Mouse (Mus musculus): Measurements from ENCODE around the gene Fap.

Fap gene

DNA sequence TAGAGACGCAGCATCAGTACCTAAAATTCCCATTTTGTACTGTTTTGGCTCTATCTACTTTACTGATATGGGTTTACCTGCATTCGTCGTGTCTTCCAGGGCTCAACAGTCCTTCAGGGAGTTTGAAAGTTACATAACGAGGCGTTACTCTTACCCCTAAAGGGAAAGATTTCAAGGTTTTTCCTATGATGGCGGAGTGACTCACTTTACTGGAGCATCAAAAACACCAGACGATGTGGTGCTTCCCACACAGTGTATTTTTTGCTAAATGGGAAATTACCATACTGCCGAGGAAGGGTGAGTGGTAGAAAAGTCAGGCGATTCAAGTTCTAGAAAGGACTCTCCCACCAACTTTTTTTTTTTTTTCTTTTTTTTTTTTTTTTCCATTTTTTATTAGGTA is 47.5 kb downstream of the Fap start:
- no peak for DNase-seq (ENCODE audit: low spot score)

DNA sequence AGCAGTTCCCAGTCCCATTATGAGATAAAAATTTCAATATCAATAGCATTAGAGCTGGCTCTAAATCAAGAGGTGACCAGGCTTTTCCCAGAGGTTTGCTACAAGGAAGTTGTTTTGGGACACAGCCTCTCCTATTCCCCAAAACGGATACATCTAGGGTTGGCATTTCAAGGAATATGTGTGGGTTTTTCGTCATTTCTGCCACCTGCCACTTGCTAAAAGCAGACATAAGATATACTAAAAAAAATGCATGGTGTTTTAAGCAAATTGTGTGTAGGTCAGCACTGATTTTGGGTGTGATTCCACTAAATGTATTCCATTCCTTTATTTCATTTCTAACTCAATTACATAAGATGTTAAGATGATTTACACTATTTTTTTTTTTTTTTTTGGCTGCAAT is 56.1 kb downstream of the Fap start:
- no peak for DNase-seq (ENCODE audit: low spot score)

DNA sequence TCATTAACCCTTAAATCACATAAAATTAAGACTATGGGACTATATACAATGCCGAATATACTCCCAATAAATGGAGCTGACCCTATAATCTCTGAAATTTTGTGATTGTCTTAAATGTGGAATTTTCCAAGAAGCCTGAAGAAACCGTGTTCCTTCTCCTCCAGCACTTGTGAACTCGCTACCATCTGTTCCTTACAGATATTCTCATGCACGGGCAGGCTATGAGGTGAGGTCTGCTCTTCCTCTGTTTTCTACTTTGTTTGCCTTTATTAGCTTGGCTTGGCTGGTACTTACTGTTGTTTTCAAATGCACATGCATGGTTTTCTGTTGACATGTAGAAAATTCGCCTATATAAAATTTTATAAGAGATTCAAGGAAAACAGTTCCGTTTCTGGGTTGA is 59.4 kb downstream of the Fap start:
- DNase-seq (ENCODE audit: low spot score) = no peak

DNA sequence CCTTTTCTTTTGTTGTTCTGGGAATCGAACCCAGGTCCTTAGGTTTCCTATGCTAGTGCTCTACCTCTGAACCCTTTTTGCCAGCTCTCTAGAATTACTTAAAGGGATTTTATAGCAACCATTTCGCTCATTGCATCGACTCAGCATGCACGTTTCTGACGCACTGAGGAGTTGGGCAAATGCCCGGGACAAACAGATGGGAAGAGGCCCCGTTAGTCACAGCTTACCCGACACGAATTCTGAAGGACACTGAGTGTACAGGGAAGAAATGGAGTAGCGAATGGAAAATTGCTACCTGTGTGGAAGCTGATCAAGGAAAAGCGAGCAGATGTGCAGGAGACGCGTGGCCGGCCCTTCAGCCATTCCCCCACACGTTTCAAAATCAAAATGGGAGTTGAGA is 60.4 kb downstream of the Fap start:
- no peak for DNase-seq (ENCODE audit: low spot score)

- DNase-seq (ENCODE audit: low spot score) = no peak
Measured at GRCm38 (mm10) chr2:62507130-62507529, 66.7 kb downstream of the Fap start.

GRCm38 (mm10) chr2:62506441-62506840 is 67.4 kb downstream of the Fap start:
- DNase-seq (ENCODE audit: low spot score) = no peak

DNA sequence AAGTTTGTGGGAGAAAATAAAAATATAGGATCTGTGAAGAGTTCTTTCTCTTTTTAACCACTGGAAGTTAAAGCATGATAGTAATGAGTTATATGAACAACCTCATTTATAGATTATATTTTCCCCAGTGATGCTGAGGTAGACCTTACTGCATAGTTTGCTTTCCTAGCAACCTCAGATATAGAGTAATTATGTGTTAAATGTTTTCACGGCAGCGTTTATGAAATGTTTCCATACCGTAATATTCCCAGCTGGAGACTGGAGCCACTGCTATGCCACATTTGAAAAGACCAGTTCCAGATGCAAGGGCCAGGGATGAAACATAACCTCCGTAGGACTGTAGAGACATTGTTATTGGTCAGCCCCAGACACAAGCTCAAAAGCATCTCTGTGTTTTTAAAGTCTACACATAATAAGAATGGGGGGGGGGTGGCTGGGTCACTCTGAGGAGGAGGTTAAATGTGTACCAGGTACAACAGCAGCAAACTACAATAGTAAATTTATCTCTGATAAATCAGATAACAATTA is 69.5 kb downstream of the Fap start:
- no peak for DNase-seq (ENCODE audit: low spot score)

DNA sequence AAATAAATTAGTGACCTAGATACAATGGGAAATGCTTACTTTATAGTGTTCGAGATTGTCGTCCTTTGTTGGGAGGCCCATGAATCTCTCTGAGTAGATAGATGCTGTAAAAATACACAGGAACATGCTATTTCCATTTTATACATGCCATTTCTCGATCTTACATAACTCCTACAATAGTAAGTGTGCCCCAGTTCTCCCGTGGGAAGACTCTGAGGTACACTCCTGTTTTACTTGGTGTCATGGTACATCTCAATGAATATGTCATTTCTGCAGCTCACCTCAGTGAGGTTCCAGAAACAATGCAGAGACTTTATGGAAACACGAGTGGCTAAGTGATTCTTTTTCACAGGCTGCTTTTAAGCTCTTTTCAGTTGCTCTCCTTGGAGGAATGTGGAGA is 70.5 kb downstream of the Fap start:
- DNase-seq (ENCODE audit: low spot score) = no peak

DNA sequence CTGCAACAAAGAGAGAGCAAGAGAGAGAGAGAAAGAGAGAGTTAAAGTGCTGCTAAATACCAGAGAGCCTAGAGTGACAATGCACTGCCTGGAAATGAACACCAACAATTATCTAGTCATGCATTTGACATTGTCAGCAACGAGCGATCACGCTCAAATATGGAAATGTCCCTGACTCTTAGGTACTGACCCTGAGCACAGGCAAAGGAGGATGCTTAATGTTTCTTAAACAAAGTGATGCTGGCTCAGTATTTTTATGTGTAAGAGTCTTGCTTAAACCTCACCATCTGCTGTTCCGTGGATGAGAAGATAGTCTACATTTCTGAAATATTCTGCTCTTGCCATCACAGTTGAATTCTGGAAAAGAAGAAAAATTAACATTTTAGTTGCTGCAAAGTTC is 71.4 kb downstream of the Fap start:
- DNase-seq (ENCODE audit: low spot score) = no peak

DNA sequence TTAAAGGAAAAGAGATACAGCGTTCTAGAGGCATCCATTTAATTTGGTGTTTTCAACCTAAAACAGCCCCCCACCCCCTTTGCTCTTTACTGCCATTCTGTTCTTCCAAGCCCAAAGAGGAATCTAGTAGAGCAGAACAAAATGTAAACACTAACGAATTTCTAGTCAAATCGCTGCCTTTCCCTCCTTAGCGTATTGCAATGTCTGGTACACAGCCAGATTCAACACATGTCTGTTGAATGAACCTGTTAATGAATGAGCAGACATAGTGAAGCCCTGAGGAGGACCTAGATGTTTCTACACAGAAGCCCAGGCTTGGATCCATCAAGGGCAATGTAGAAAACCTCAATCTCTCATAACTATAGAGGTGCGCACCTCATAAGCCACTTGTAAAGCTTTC is 75.1 kb downstream of the Fap start:
- DNase-seq (ENCODE audit: low spot score) = no peak

GRCm38 (mm10) chr2:62498086-62498485 is 75.8 kb downstream of the Fap start:
- DNase-seq (ENCODE audit: low spot score) = no peak

DNA sequence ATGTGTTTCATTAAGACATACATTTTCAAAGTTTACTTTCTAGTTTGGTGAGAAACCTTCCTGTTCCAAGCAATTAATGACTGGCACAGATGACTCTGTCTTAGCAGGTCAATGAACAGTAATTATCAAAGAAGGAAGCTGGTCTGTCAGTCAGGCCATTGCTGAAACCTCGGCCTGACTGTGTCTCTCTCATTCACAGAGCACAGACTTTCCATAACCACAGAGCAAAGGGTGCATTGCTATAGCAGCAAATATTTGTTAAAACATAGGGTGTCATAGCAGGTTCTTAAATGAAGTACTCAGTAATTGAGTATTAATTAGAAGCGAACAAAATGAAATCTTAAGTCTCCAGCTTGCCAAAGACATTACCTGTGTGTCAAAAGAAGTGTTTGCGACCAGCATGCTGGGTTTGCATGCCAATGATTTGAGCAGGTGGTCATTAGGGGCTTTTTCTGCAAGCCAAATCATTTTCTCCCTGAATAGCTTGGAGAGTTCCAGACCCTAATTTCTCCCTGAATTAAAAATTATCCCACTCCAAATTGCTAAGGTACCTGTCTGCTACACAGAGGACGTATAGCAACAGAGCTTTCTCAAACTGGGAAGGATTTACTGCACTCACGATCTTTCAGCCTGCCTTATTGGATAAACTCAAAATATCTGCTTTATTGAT is 76.4 kb downstream of the Fap start:
- DNase-seq (ENCODE audit: low spot score) = no peak

DNA sequence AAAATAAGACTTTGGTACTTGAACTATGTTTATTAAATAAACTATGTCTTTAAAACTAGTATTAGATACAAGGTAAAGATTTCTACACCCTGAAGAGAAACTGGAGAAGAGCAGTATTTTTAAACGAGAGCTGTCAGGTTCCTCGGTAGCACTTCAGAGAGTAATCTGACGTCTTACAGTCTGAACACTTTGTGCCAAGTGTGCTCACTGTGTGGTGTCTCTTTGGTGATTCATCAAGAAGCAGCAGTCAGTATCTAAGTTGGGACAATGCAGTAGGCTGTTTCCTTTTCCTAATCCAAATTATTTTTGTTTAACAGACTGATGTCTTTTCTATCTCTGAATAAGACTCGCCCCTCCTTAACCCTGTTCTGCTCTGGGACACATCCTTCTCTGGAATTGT is 78.5 kb downstream of the Fap start:
- no peak for DNase-seq (ENCODE audit: low spot score)

GRCm38 (mm10) chr2:62489832-62490231 is 84.0 kb downstream of the Fap start:
- no peak for DNase-seq (ENCODE audit: low spot score)

GRCm38 (mm10) chr2:62484906-62485305 is 89.0 kb downstream of the Fap start:
- DNase-seq (ENCODE audit: low spot score) = no peak

- no peak for DNase-seq (ENCODE audit: low spot score)
Measured at GRCm38 (mm10) chr2:62483550-62483949, 90.3 kb downstream of the Fap start, which contains the start of gene Gcg. TSS of gene Gcg (minus strand) at chr2:62483650.

DNA sequence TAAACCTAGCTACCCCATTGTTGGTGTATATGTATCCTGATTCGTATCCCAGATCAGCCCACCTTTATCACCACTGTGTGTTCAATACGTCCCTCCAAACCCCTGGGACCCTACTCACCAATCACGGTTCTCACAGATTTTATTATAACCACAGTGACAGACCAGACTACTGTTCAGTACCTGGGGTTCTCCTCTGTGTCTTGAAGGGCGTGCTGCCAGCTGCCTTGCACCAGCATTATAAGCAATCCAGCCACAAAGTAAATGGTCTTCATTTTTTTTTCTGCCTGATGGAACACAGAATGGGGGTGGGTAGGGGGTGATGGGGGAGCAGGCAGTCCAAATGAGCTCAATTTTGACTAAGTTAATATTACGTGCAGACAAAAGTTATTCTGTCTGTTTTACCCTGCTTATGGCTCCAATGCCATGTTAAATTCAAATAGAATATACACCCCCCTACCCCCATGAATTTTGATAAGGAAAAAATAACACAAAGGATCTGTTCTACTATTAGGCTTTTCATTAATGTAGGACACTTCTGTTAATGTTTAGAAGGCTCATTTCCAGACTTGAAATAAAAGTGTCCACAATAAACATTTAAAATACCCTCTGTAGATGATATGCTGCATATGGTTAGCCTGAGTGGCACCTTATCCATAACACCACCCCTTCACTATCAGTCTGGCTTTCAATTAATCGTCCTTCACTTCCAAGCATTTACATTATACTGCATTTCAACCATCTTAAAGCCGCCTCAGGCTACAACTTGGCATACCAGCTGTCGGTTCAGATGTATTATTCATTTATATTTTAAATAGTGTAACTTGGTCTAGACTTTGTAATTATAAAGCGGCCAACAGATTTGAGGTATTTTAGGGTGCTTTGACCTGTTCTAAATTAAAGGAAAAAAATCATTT is 93.3 kb downstream of the Fap start:
- DNase-seq (ENCODE audit: low spot score) = no peak

DNA sequence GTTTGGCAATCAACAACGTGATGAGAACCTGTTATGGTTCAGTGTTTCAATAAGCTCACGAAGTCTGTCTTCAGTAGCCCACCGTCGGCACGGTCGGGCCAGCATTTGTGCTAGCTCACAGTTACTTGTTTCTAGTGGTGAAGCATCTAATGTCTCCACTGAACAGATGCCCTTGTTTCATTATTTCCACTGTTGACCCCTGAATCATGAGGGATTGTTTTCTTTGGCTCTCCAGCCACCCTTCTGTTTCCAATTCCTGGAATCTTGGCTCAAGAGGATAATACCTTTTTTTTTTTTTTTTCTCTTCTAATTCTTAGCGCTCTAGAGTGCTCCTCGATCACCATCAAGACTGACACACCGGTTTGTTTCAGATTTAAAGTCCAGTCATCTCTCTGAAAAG is 104.3 kb downstream of the Fap start:
- DNase-seq (ENCODE audit: low spot score) = no peak

DNA sequence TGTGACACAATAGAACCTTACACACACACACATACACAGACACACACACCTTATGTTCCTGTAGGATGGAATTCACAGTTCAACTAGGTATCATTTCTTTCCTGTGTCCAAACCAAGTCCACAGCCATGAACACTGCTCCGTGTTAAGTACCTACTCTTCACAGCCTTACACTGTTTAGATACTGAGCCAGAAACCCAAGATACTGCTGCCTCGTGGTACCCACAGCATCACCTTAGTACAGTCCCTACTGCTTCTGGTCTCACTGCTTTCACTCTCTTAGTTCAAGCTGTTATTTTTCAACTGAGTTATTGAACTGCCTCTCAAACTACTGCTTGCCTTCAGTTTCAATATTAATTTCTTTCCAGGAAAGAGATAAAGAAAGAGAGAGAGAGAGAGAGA is 110.6 kb downstream of the Fap start:
- DNase-seq (ENCODE audit: low spot score) = no peak

GRCm38 (mm10) chr2:62462174-62462573 is 111.7 kb downstream of the Fap start:
- DNase-seq (ENCODE audit: low spot score) = no peak

DNA sequence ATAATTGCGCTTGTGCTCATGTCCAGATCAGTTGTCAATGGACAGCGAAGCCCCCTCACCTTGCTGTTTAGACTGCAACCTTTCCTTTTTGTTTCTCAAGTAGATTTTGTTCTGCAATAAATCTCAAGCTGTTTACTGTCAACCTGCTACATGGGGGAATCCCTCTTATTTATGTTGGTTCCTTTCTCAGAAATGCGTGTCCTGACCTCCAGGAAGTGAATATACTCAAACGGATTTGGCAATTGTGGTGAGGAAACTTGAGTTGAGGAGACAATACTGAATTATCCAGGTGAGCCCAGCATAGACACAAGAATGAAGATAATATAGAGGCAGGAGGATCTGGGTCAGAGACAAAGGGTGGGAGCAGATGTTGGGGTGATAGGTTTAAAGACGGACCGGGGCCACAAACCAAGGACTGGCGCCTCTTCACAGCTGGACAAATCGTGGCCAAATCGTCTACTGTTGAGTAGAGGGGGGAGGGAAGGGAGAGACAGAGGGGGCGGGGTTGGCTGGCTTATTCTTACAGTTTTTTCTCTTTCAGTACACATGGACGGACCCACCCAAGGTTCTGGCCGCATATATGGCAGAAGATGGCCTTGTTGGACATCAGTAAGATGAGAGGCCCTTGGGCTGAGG is 112.9 kb downstream of the Fap start:
- no peak for DNase-seq (ENCODE audit: low spot score)

GRCm38 (mm10) chr2:62460231-62460710 is 113.6 kb downstream of the Fap start:
- DNase-seq (ENCODE audit: low spot score) = no peak
